Mouse (Mus musculus) forebrain, embryonic 13.5 days (tissue): ENCODE measurements at regions not wholly inside any gene's neighbourhood (a gene's known extent, or its start where the extent isn't known, plus 50 kb on each side); places are given as distances from the start of the nearest gene placed in this dataset.

Experiments used
- ATAC-seq: fragments of 200-750 bp; cut with Nextera tagmentation; 2 replicates; pipeline ENCODE4 v1.8.0; 2017
- H3K27ac ChIP-seq: fragments of 300-500 bp; sonication (generic); 2 replicates; pipeline ENCODE4 v1.5.1; 2015; ENCODE audit warnings: inconsistent platforms, mild to moderate bottlenecking, moderate library complexity
- H3K27me3 ChIP-seq: fragments of 300-500 bp; sonication (generic); 2 replicates; pipeline ENCODE4 v1.6.1; 2015; ENCODE audit warnings: mild to moderate bottlenecking, inconsistent platforms
- H3K36me3 ChIP-seq: fragments of 300-500 bp; sonication (generic); 2 replicates; pipeline ENCODE4 v1.6.1; 2015; ENCODE audit warnings: mild to moderate bottlenecking, inconsistent platforms; ENCODE audit not compliant: poor library complexity, severe bottlenecking
- H3K4me1 ChIP-seq: fragments of 300-500 bp; sonication (generic); 2 replicates; pipeline ENCODE4 v1.6.1; 2015; ENCODE audit warnings: inconsistent platforms
- H3K4me2 ChIP-seq: fragments of 300-500 bp; sonication (generic); 2 replicates; pipeline ENCODE4 v1.6.1; 2015; ENCODE audit warnings: inconsistent platforms, mild to moderate bottlenecking, moderate library complexity
- H3K4me3 ChIP-seq: fragments of 300-500 bp; sonication (generic); 2 replicates; pipeline ENCODE4 v1.5.1; 2015; ENCODE audit warnings: mild to moderate bottlenecking, inconsistent platforms
- H3K9ac ChIP-seq: fragments of 300-500 bp; sonication (generic); 2 replicates; pipeline ENCODE4 v1.6.1; 2015; ENCODE audit warnings: mild to moderate bottlenecking, inconsistent platforms
- H3K9me3 ChIP-seq: fragments of 300-500 bp; sonication (generic); replicated peaks from 2 replicates; pipeline ENCODE4 v1.6.1; 2016; ENCODE audit warnings: inconsistent platforms
- WGBS: fragments of 180-500 bp; shearing (Covaris S2); methylation state at CpG from one replicate; pipeline ENCODE4 v1.1.7; 2015; 5-methylcytosine and 5-hydroxymethylcytosine counted together

DNA sequence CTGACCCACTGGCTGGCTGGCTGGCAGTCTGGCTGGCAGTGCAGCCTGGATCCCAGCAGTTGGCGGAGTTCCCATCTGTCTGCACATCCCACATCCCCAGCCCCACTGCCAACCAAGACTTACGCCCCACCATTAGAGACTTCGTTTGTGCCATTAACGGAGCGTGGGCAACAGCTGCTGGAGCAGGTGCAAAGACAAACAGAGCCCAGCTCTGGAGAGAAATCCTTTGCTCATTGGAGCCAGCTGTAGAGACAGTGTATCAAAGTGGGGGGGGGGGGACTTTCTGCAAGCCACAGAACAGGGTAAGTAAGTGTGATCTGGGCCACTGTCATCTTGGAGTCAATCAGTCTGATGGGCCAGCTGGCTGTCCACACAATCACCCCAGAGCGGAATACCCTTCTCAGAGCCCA lies 52.3 kb downstream of the Rplp1 start:
- Histone ChIP-seq H3K9me3 (0 out of 2 replicates have a peak, but pooled peaks cover 5% of the 10 kb centered on the region), H3K9ac (no peak overlapping the region), H3K4me3 (no peak overlapping the region), H3K4me2 (no peak overlapping the region), H3K27me3 (peaks cover 3% of the 10 kb centered on the region; the same call in 1 of the 2 replicates), H3K36me3 (no peaks in the 10 kb centered on the region), H3K4me1 (peaks cover 17% of the 10 kb centered on the region), H3K27ac (peak overlapping the region; percentile 69)
- peak; percentile 86 for ATAC-seq
- WGBS = 41% methylated on average over 6 of the region's 6 CpGs

DNA sequence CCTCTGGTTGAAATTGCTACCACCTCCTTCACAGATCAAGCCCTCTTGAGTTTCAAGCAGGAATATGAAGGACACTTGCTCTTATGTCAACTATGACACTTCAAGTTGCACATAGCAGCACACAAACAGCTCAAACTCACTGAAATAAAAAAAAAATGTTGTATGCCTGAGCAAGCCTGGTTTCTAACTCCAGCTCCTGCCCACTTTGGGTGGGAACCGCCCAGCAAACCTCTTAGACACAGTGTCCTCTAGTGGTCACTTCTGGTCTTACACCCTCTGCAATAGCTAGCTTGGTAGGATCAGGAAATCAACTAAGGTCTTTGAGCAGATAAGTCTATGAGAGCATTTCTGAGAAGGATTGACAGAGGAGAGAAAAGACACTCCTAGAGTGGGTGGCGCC lies 54.2 kb downstream of the Rplp1 start:
- peaks cover 3% of the 10 kb centered on the region; the same call in 1 of the 2 replicates for H3K27me3 ChIP-seq
- no peak overlapping the region for H3K27ac ChIP-seq
- 20% methylated on average over 2 of the region's 2 CpGs for WGBS
- H3K4me3 ChIP-seq = no peak overlapping the region
- peaks cover 29% of the 10 kb centered on the region for H3K4me1 ChIP-seq
- H3K36me3 ChIP-seq = no peaks in the 10 kb centered on the region
- no peak overlapping the region for H3K4me2 ChIP-seq
- H3K9ac ChIP-seq = no peak overlapping the region
- 0 out of 2 replicates have a peak, but pooled peaks cover 5% of the 10 kb centered on the region for H3K9me3 ChIP-seq
- no peak for ATAC-seq

GRCm38 (mm10) chr9:61859438-61859837 lies 54.9 kb downstream of the Rplp1 start:
- Histone ChIP-seq H3K4me3 (no peak overlapping the region), H3K4me2 (no peak overlapping the region), H3K27ac (no peak overlapping the region), H3K9ac (no peak overlapping the region), H3K36me3 (no peaks in the 10 kb centered on the region), H3K4me1 (peaks cover 29% of the 10 kb centered on the region), H3K9me3 (0 out of 2 replicates have a peak, but pooled peaks cover 5% of the 10 kb centered on the region), H3K27me3 (peaks cover 3% of the 10 kb centered on the region; the same call in 1 of the 2 replicates)
- no peak for ATAC-seq
- WGBS = 73% methylated on average over 6 of the region's 6 CpGs

DNA sequence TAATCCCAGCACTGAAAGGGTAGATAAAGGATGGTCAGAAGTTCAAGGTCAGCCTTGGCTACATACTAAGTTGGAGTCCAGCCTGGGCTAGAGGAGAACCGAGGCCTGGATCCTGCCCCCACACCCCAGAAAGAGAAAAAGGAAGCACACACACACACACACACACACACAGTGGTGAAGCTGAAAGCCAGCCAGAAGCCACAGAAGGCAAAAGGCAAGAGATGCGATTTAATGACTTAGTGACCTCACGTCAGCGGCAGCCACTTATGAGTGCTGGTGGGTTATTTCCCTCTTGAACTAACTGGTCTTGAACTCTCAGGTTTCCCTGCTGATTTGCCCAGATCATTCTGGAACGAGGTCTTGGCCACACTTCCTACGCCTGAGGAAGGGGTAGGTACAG lies 56.5 kb downstream of the Rplp1 start:
- WGBS = 92% methylated on average over 6 of the region's 6 CpGs
- Histone ChIP-seq H3K9me3 (no peaks in the 10 kb centered on the region), H3K4me1 (peaks cover 35% of the 10 kb centered on the region), H3K4me3 (no peak overlapping the region), H3K27me3 (peaks cover 3% of the 10 kb centered on the region; the same call in 1 of the 2 replicates), H3K4me2 (no peak overlapping the region), H3K36me3 (no peaks in the 10 kb centered on the region), H3K9ac (no peak overlapping the region), H3K27ac (no peak overlapping the region)
- ATAC-seq = no peak

GRCm38 (mm10) chr9:61856686-61857085 lies 57.7 kb downstream of the Rplp1 start:
- peaks cover 3% of the 10 kb centered on the region; the same call in 1 of the 2 replicates for H3K27me3 ChIP-seq
- H3K9ac ChIP-seq = no peak overlapping the region
- ATAC-seq = no peak
- H3K36me3 ChIP-seq = no peaks in the 10 kb centered on the region
- peaks cover 24% of the 10 kb centered on the region for H3K4me1 ChIP-seq
- H3K27ac ChIP-seq = no peak overlapping the region
- H3K4me3 ChIP-seq = no peak overlapping the region
- H3K9me3 ChIP-seq = no peaks in the 10 kb centered on the region
- H3K4me2 ChIP-seq = no peak overlapping the region
- 92% methylated on average over 1 of the region's 1 CpGs for WGBS

- ATAC-seq = no peak
- Histone ChIP-seq H3K4me2 (no peak overlapping the region), H3K9ac (no peak overlapping the region), H3K4me3 (no peak overlapping the region), H3K36me3 (no peaks in the 10 kb centered on the region), H3K4me1 (peaks cover 22% of the 10 kb centered on the region), H3K9me3 (no peaks in the 10 kb centered on the region), H3K27ac (no peak overlapping the region), H3K27me3 (peaks cover 3% of the 10 kb centered on the region; the same call in 1 of the 2 replicates)
- 76% methylated on average over 11 of the region's 11 CpGs for WGBS
Measured at GRCm38 (mm10) chr9:61855686-61856085, 58.7 kb downstream of the Rplp1 start.

GRCm38 (mm10) chr9:61853841-61854240 lies 60.5 kb downstream of the Rplp1 start:
- WGBS = 70% methylated on average over 4 of the region's 4 CpGs
- H3K4me1 ChIP-seq = peaks cover 22% of the 10 kb centered on the region
- no peaks in the 10 kb centered on the region for H3K36me3 ChIP-seq
- no peak overlapping the region for H3K9ac ChIP-seq
- no peak overlapping the region for H3K4me3 ChIP-seq
- H3K27ac ChIP-seq = no peak overlapping the region
- no peak for ATAC-seq
- H3K27me3 ChIP-seq = no peaks in the 10 kb centered on the region
- no peaks in the 10 kb centered on the region for H3K9me3 ChIP-seq
- H3K4me2 ChIP-seq = no peak overlapping the region

DNA sequence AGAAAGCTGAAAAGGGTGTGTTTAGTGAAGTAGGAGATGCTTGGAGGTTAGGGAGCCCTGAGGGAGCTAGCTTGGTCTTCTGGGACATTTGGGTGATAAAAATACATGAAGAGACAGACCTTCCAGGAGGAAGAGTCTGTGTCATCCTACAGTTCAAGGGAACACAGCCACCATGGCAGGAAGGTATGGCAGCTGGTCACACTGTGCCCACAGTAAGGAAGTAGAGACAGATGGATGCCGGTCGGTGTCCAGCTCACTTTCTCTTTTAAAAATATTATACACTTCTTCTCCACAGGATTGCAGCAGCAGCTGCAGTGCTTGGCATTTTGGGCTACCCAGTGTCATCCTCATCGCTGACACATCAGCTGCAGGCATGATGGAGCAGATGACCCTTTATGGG lies 63.0 kb downstream of the Rplp1 start:
- WGBS = 97% methylated on average over 3 of the region's 3 CpGs
- no peak overlapping the region for H3K4me3 ChIP-seq

GRCm38 (mm10) chr9:61848401-61848800 lies 65.9 kb downstream of the Rplp1 start:
- no peaks in the 10 kb centered on the region for H3K36me3 ChIP-seq
- WGBS = 87% methylated on average over 2 of the region's 2 CpGs
- no peak overlapping the region for H3K9ac ChIP-seq
- no peaks in the 10 kb centered on the region for H3K9me3 ChIP-seq
- H3K27me3 ChIP-seq = no peaks in the 10 kb centered on the region
- no peak overlapping the region for H3K4me3 ChIP-seq
- no peak overlapping the region for H3K27ac ChIP-seq
- H3K4me1 ChIP-seq = peaks cover 8% of the 10 kb centered on the region
- no peak for ATAC-seq
- H3K4me2 ChIP-seq = no peak overlapping the region

More for the DNA sequence above, 63.0 kb downstream of the Rplp1 start:
- Histone ChIP-seq H3K27me3 (no peaks in the 10 kb centered on the region), H3K27ac (no peak overlapping the region), H3K4me2 (no peak overlapping the region), H3K9ac (no peak overlapping the region), H3K36me3 (no peaks in the 10 kb centered on the region), H3K9me3 (no peaks in the 10 kb centered on the region), H3K4me1 (peaks cover 19% of the 10 kb centered on the region)
- no peak for ATAC-seq

GRCm38 (mm10) chr9:61847496-61847895 lies 66.8 kb downstream of the Rplp1 start:
- Histone ChIP-seq H3K4me1 (peaks cover 6% of the 10 kb centered on the region; the same call in 1 of the 2 replicates), H3K27ac (no peak overlapping the region), H3K9me3 (no peaks in the 10 kb centered on the region), H3K4me3 (no peak overlapping the region), H3K4me2 (no peak overlapping the region), H3K9ac (no peak overlapping the region), H3K27me3 (no peaks in the 10 kb centered on the region), H3K36me3 (no peaks in the 10 kb centered on the region)
- no peak for ATAC-seq

DNA sequence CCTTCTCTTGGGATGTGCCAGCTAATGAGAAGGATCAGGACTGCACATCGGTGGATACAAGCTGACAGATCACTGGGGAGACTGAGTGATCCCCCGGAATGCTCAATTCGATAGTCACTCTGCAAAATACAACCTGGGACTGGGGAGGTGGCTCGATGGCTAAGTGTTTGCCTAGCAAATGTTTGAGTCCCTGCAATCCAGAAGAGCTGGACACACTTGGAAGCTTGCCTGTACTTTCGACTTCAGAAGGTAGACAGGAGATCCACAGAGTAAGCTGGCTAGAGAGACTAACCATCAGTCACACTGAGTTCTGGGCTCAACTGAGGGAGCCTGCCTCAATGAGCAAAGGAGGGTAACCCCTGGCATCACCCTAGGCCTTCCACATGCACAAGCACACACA lies 69.7 kb downstream of the Rplp1 start:
- ATAC-seq = no peak
- 90% methylated on average over 5 of the region's 5 CpGs for WGBS
- H3K4me3 ChIP-seq = no peak overlapping the region
- H3K9ac ChIP-seq = no peak overlapping the region
- no peaks in the 10 kb centered on the region for H3K9me3 ChIP-seq
- no peaks in the 10 kb centered on the region for H3K27me3 ChIP-seq
- no peak overlapping the region for H3K4me2 ChIP-seq
- H3K36me3 ChIP-seq = no peaks in the 10 kb centered on the region
- peaks cover 6% of the 10 kb centered on the region; the same call in 1 of the 2 replicates for H3K4me1 ChIP-seq
- H3K27ac ChIP-seq = no peak overlapping the region

GRCm38 (mm10) chr9:61844141-61844540 lies 70.2 kb downstream of the Rplp1 start:
- H3K9ac ChIP-seq = no peak overlapping the region
- ATAC-seq = no peak
- no peaks in the 10 kb centered on the region for H3K36me3 ChIP-seq
- peaks cover 6% of the 10 kb centered on the region; the same call in 1 of the 2 replicates for H3K4me1 ChIP-seq
- WGBS = 58% methylated on average over 8 of the region's 8 CpGs
- H3K27me3 ChIP-seq = no peaks in the 10 kb centered on the region
- H3K9me3 ChIP-seq = no peaks in the 10 kb centered on the region
- no peak overlapping the region; the same call in 1 of the 2 replicates for H3K27ac ChIP-seq
- H3K4me3 ChIP-seq = no peak overlapping the region
- H3K4me2 ChIP-seq = no peak overlapping the region

DNA sequence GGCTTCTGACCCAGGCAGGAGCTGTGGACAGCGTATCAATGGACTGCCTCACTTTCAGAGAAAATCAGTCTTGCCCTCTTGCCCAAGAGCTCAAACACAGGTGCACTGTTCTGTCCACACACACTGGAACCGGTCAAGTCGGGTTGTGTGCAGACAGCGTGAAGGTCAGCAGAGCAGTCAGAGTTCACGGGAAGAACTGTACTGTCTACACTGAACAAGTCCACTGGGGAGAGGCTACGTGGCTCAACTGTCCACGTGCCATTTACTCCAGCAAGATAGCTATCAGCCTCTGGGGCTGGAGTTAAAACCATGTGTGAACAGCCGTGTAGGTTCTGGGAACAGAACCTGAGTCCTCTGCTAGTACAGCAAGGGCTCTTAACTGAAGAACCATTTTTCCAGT lies 70.8 kb downstream of the Rplp1 start:
- no peak overlapping the region for H3K27ac ChIP-seq
- no peak overlapping the region for H3K9ac ChIP-seq
- H3K9me3 ChIP-seq = no peaks in the 10 kb centered on the region
- no peaks in the 10 kb centered on the region for H3K27me3 ChIP-seq
- no peak overlapping the region for H3K4me2 ChIP-seq
- WGBS = 85% methylated on average over 8 of the region's 8 CpGs
- ATAC-seq = no peak
- H3K4me3 ChIP-seq = no peak overlapping the region
- peaks cover 6% of the 10 kb centered on the region; the same call in 1 of the 2 replicates for H3K4me1 ChIP-seq
- H3K36me3 ChIP-seq = no peaks in the 10 kb centered on the region
